Mouse (Mus musculus) liver, adult 2 months (tissue): ENCODE results near the gene Tmem202. TPM values are rescaled to one million over a fixed set of nuclear protein-coding genes. Genes with fewer than 3 reads are reported as not detected.

ENCODE experiments used
- DNase-seq: peaks from one replicate; pipeline ENCODE4 v3.0.0-alpha.2; 2011; ENCODE audit warnings: low read depth, low spot score; ENCODE audit errors: extremely low read depth
- H3K27ac ChIP-seq: fragments of 200-500 bp; replicated peaks from 2 replicates; pipeline ENCODE4 v1.5.1; 2012; ENCODE audit warnings: low read depth, mild to moderate bottlenecking, control low read depth, inconsistent platforms, low read length; ENCODE audit not compliant: insufficient read depth
- H3K27me3 ChIP-seq: fragments of 200-500 bp; 2 replicates; pipeline ENCODE4 v1.6.1; 2012; ENCODE audit warnings: mild to moderate bottlenecking, moderate library complexity, low read length, inconsistent platforms; ENCODE audit not compliant: control insufficient read depth, insufficient read depth
- H3K36me3 ChIP-seq: fragments of 200-500 bp; 2 replicates; pipeline ENCODE4 v1.6.1; 2012; ENCODE audit warnings: low read length, inconsistent platforms; ENCODE audit not compliant: control insufficient read depth, insufficient read depth
- H3K4me1 ChIP-seq: fragments of 200-500 bp; 2 replicates; pipeline ENCODE4 v1.6.1; 2011; ENCODE audit warnings: low read length; ENCODE audit not compliant: control insufficient read depth, insufficient read depth
- H3K4me3 ChIP-seq: fragments of 200-500 bp; 2 replicates; pipeline ENCODE4 v1.5.1; 2011; ENCODE audit warnings: low read depth, mild to moderate bottlenecking, control low read depth, low read length, moderate library complexity; ENCODE audit not compliant: insufficient read depth
- H3K79me2 ChIP-seq: fragments of 200-500 bp; 2 replicates; pipeline ENCODE4 v1.6.1; 2012; ENCODE audit warnings: inconsistent platforms, mild to moderate bottlenecking, low read length, moderate library complexity; ENCODE audit not compliant: control insufficient read depth, insufficient read depth
- H3K9ac ChIP-seq: fragments of 200-500 bp; 2 replicates; pipeline ENCODE4 v1.6.1; 2012; ENCODE audit warnings: low read depth, mild to moderate bottlenecking, control low read depth, inconsistent platforms, low read length
- CTCF ChIP-seq: fragments of 200-500 bp; IDR thresholded peaks from 2 replicates; pipeline ENCODE4 v1.5.1; 2011; ENCODE audit warnings: low read depth, low read length, control low read depth
- POLR2A ChIP-seq: fragments of 200-500 bp; IDR thresholded peaks from 2 replicates; pipeline ENCODE4 v1.6.1; 2011; ENCODE audit warnings: low read length, control low read depth; ENCODE audit not compliant: insufficient read depth; ENCODE audit errors: extremely low read depth
- WGBS: fragments of 180-500 bp; shearing (Covaris S2); methylation state at CpG from one replicate; pipeline ENCODE4 v1.1.7; 2018; 5-methylcytosine and 5-hydroxymethylcytosine counted together
- polyA plus RNA-seq: library from polyadenylated mRNA; depleted of rRNA; stranded (reverse); fragments of >200 nt; gene quantifications from 2 replicates; pipeline ENCODE4 v1.2.3, GENCODE M21; 2012
- total RNA-seq: library from RNA; depleted of rRNA; stranded (reverse); fragments of >200 nt; gene quantifications from 2 replicates; pipeline ENCODE4 v1.2.3, GENCODE M21; 2014

The Tmem202 gene
- total and polyA plus RNA-seq, 2 experiments = 0.18 TPM; not detected in 1

DNA sequence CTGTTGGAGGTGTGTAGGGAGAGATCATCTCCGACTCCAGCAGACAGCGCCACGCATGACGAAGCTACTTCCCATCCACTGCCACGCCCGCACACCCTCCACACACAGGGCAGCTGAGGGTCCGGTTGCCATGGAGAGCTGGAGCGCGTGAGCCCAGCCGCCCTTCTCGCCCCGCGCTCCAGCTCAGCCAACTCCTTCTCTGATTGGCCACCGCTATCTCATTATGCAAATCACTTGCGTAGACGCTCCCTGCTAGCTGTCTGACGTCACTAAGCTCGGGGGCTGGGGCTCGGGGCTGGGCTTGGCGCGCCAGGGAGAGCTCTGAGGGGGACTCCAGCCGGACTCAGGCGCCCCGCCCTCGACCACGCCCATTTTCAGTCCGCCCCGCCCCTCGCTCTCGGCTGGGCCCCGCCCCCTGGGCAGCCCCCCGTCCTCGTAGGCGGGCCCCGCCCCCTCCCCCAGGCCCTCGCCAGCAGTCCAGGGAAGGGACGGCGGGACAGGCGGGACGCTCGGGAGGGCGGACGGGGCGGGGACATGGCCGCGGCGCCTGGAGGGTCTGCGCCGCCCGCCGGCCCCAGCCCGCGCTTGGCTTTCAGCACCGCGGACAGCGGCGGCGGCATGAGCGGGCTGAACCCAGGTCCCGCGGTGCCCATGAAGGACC is 38.3 kb upstream of the Tmem202 start, which contains the start of gene Celf6:
Gene Celf6 (plus strand): TSS at position 74 of the 661 bp plus-strand sequence.
- Histone ChIP-seq H3K4me1 (no peaks in the 10 kb centered on the region; the same call in 1 of the 2 replicates), H3K27ac (no peak within 1 kb of the TSS), H3K4me3 (peak within 1 kb of the TSS; percentile 35; the same call in 1 of the 2 replicates), H3K27me3 (peaks cover 26% of the 10 kb centered on the region), H3K9ac (no peak within 1 kb of the TSS), H3K79me2 (no peaks in the 10 kb centered on the region), H3K36me3 (no peaks in the 10 kb centered on the region)
- DNase-seq = peak; percentile 21
- no peak for TF ChIP-seq POLR2A
- no peak for TF ChIP-seq CTCF
- WGBS = 3% methylated on average over 58 of the region's 61 CpGs

DNA sequence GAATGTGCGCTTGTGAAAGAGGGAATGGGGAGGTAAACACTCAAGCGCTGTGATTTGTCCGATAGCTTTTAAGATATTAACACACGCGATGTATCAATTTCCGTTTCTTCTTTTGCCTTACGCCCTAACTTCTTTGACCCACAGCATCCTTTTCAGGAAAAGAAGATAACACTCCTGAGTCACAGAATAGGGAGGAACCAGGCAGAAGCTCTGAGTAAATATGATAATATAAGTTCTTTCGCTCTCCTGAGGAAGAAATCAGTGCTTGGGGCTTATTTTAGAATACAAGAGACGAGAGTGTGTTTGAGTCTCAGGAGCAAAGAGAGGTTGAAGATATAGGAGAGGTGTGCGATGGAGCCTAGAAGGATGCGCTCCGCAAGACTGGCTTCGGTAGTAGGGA is 37.8 kb upstream of the Tmem202 start:
- Histone ChIP-seq H3K36me3 (no peaks in the 10 kb centered on the region), H3K4me3 (no peak overlapping the region), H3K27ac (no peak overlapping the region), H3K9ac (no peak overlapping the region), H3K79me2 (no peaks in the 10 kb centered on the region), H3K4me1 (no peaks in the 10 kb centered on the region; the same call in 1 of the 2 replicates), H3K27me3 (peaks cover 26% of the 10 kb centered on the region)
- TF ChIP-seq POLR2A (no peak), CTCF (no peak)
- DNase-seq = no peak
- 15% methylated on average over 13 of the region's 13 CpGs for WGBS

DNA sequence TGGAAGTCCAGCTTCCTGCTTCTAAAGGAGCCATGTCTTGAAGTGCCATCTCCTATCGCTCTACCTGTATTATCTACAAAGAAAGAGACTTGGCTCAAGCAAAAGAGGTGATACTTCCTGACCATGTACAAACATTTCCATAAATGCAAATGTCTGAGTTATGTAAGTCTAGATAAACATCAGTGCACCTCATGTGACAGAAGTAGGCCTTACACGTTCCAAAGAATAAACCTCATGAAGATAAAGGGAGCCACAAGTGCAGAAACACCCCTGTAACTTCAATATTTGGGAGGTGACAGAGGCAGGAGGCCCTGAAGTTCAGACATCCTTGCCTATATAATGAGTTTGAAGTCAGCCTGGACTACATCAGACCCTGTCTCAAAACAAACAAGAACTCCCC is 32.2 kb upstream of the Tmem202 start:
- 67% methylated on average over 2 of the region's 2 CpGs for WGBS

DNA sequence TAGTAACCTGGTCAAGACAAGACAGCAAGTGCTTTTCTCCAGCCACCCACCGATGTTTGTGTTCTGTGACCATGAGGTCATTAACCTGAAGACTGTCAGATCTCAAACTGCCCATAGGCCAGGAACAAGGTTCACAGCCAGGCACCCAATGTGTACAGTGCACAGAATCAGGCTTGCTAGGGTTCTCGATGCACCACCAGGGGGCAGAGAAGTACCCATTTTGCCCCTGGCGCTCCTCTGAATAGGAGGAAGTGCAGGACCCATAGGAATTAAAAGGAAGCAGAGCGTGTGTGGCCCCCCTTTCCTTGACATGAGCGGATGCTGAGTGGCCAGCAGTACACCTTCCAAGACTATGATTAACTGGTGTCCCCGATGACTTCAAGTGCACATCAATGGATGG is 27.5 kb upstream of the Tmem202 start:
- DNase-seq = peak; percentile 70
- H3K9ac ChIP-seq = no peak overlapping the region
- H3K4me1 ChIP-seq = no peaks in the 10 kb centered on the region
- no peak overlapping the region for H3K4me3 ChIP-seq
- H3K27me3 ChIP-seq = peaks cover 8% of the 10 kb centered on the region; the same call in 1 of the 2 replicates
- 23% methylated on average over 6 of the region's 6 CpGs for WGBS
- no peaks in the 10 kb centered on the region for H3K79me2 ChIP-seq
- H3K27ac ChIP-seq = no peak overlapping the region
- no peaks in the 10 kb centered on the region; the same call in 1 of the 2 replicates for H3K36me3 ChIP-seq
- no peak for TF ChIP-seq POLR2A
- TF ChIP-seq CTCF = peak; percentile 87

More for the DNA sequence above, 32.2 kb upstream of the Tmem202 start:
- Histone ChIP-seq H3K36me3 (no peaks in the 10 kb centered on the region), H3K27ac (no peak overlapping the region), H3K9ac (no peak overlapping the region), H3K4me3 (no peak overlapping the region), H3K79me2 (no peaks in the 10 kb centered on the region), H3K27me3 (peaks cover 10% of the 10 kb centered on the region; the same call in 1 of the 2 replicates), H3K4me1 (no peaks in the 10 kb centered on the region)
- no peak for TF ChIP-seq CTCF
- no peak for TF ChIP-seq POLR2A
- DNase-seq = no peak

DNA sequence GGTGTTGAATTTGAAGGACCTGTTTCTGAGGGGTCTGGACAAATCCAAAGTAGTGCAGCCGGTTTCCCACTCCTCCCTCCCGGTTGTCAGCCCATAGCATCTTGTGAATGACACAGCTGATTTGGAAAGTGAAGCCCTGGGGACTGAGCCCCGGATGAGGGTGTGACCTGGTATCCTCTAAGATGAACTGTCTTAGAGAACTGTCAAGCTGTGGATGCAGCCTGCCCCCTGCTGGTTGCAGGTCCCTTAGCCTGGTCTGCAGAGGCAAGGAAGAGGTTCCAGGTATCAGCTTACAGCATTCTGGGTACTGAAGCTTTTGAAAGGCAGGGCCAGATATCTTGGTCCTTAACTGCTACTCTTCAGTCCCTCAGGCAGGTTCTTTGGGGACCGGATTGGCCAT is 26.0 kb upstream of the Tmem202 start:
- WGBS = 26% methylated on average over 4 of the region's 4 CpGs
- no peak overlapping the region for H3K4me3 ChIP-seq
- H3K36me3 ChIP-seq = no peaks in the 10 kb centered on the region; the same call in 1 of the 2 replicates
- peak; percentile 67 for DNase-seq
- H3K9ac ChIP-seq = no peak overlapping the region
- H3K27me3 ChIP-seq = peaks cover 8% of the 10 kb centered on the region; the same call in 1 of the 2 replicates
- no peaks in the 10 kb centered on the region for H3K79me2 ChIP-seq
- TF ChIP-seq POLR2A = no peak
- TF ChIP-seq CTCF = peak; percentile 96
- H3K4me1 ChIP-seq = no peaks in the 10 kb centered on the region
- H3K27ac ChIP-seq = no peak overlapping the region

DNA sequence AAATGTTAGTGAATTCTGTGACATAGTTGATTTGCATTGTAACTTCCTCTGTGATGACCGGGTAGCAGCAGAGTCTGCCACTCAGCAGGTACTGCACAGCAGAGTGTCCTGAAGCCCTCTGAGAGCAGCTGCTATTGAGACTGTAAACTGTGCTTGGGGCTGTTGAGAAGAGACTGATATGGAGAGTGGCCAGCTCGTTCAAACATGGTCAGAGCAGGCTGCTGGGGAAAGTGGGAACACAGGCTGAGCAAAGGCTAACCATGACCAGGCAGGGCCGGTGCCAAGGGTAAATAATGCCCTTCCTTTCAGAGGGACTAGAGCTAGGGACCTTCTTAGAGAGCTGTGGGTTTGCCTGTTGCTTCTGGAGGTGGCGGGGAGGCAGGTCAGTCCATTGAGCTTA is 14.1 kb upstream of the Tmem202 start:
- Histone ChIP-seq H3K36me3 (peaks cover 13% of the 10 kb centered on the region), H3K4me1 (peaks cover 9% of the 10 kb centered on the region; the same call in 1 of the 2 replicates), H3K9ac (no peak overlapping the region), H3K4me3 (no peak overlapping the region), H3K27me3 (no peaks in the 10 kb centered on the region), H3K79me2 (no peaks in the 10 kb centered on the region), H3K27ac (no peak overlapping the region)
- peak; percentile 66 for DNase-seq
- 60% methylated on average over 4 of the region's 4 CpGs for WGBS
- no peak for TF ChIP-seq POLR2A
- no peak for TF ChIP-seq CTCF
